Mouse (Mus musculus): ENCODE measurements around the gene Adap1.

GRCm38 (mm10) chr5:139303646-139304061, 21.8 kb downstream of the Adap1 start:
- TF ChIP-seq MAFK (IDR thresholded peaks at IDR 0.05; ENCODE audit: insufficient read depth, low read depth, low read length): no peak
- no peak for TF ChIP-seq ZNF384 (IDR thresholded peaks at IDR 0.05; ENCODE audit: low read depth, low read length)
- TF ChIP-seq CHD2 (IDR thresholded peaks at IDR 0.05; ENCODE audit: low read depth, low read length): no peak

Measured in ES-E14 (cell line).